Mouse (Mus musculus): ENCODE measurements at regions not wholly inside any gene's neighbourhood (a gene's known extent, or its start where the extent isn't known, plus 50 kb on each side); places are given as distances from the start of the nearest gene placed in this dataset.

GRCm38 (mm10) chr13:106259874-106260273 is 676.9 kb downstream of the Ipo11 start:
- Histone ChIP-seq H3K9ac (ENCODE audit: insufficient read depth, low read depth, low read length, poor library complexity, severe bottlenecking) (no peak overlapping the region), H3K4me1 (ENCODE audit: control insufficient read depth in 2 of 2, insufficient read depth in 2 of 2, low read length in 2 of 2, poor library complexity in 1 of 2) (no peaks in the 10 kb centered on the region), H3K4me3 (ENCODE audit: insufficient read depth in 1 of 2, low read depth in 1 of 2, low read length in 2 of 2, poor library complexity in 1 of 2, severe bottlenecking in 1 of 2) (no peak overlapping the region), H3K9me3 (ENCODE audit: control insufficient read depth, insufficient read depth, low read depth, low read length) (no peaks in the 10 kb centered on the region), H3K36me3 (ENCODE audit: control insufficient read depth, insufficient read depth, low read length, poor library complexity, severe bottlenecking) (no peaks in the 10 kb centered on the region), H3K27ac (ENCODE audit: insufficient read depth, low read depth, low read length, poor library complexity, severe bottlenecking) (no peak overlapping the region)
- TF ChIP-seq MAFK (IDR thresholded peaks at IDR 0.05; ENCODE audit: insufficient read depth, low read depth, low read length): no peak
- TF ChIP-seq CHD2 (IDR thresholded peaks at IDR 0.05; ENCODE audit: low read depth, low read length): no peak
- no peak for TF ChIP-seq ZC3H11A (IDR thresholded peaks at IDR 0.05; ENCODE audit: borderline replicate concordance, low read depth, low read length)
- no peak for TF ChIP-seq HCFC1 (IDR thresholded peaks at IDR 0.05; ENCODE audit: borderline replicate concordance, insufficient read depth, low read length)
- TF ChIP-seq ZNF384 (IDR thresholded peaks at IDR 0.05; ENCODE audit: low read depth, low read length): no peak
- no peak for DNase-seq (ENCODE audit: low read depth, low spot score)
- in situ Hi-C loops (cut with MboI; ENCODE audit: low sequenced_read_pairs in 2 of 2, unreplicated experiment in 2 of 2): no loop called here

Measured in ES-E14 (cell line).